Mouse (Mus musculus): ENCODE data around the gene Rhox2b. TPM values are rescaled to one million over a fixed set of nuclear protein-coding genes. Genes with fewer than 3 reads are reported as not detected.
"Not testable (repeated sequence)": the region's sequence is repeated elsewhere in the genome, so short reads cannot be mapped to it uniquely, and the experiment has no call there.

The Rhox2b gene
- polyA plus RNA-seq (2016; fragmentation: Nextera tagmentation; extraction: Ambion mirVana) = not detected in 2 replicates

- H3K4me1 ChIP-seq; H3K27me3 ChIP-seq (ENCODE audit: insufficient read depth, poor library complexity, severe bottlenecking); H3K27ac ChIP-seq; H3K9me3 ChIP-seq; DNase-seq (ENCODE audit: low spot score); H3K4me3 ChIP-seq; H3K36me3 ChIP-seq: not testable (repeated sequence)
- WGBS = no CpG with 5 or more reads among the region's 9 CpGs
These were observed at the start of gene Rhox2b for GRCm38 (mm10) chrX:37411767-37412166. Gene Rhox2b, plus strand, starts transcription at chrX:37412067.

GRCm38 (mm10) chrX:37379728-37380127 lies 32.1 kb upstream of the Rhox2b start, which contains the start of gene Rhox3a2:
Gene Rhox3a2, plus strand, starts transcription at chrX:37380028.
- not testable (repeated sequence) for H3K4me3 ChIP-seq; H3K36me3 ChIP-seq; H3K27ac ChIP-seq; DNase-seq (ENCODE audit: low spot score); H3K27me3 ChIP-seq (ENCODE audit: insufficient read depth, poor library complexity, severe bottlenecking); H3K9me3 ChIP-seq; H3K4me1 ChIP-seq
- WGBS = no CpG with 5 or more reads among the region's 1 CpGs

GRCm38 (mm10) chrX:37390548-37390947 lies 21.3 kb upstream of the Rhox2b start, which contains the start of gene Rhox4a2:
Gene Rhox4a2, plus strand, starts transcription at chrX:37390848.
- not testable (repeated sequence) for H3K27ac ChIP-seq; DNase-seq (ENCODE audit: low spot score); H3K4me1 ChIP-seq; H3K9me3 ChIP-seq; H3K27me3 ChIP-seq (ENCODE audit: insufficient read depth, poor library complexity, severe bottlenecking); H3K36me3 ChIP-seq; H3K4me3 ChIP-seq
- 95% methylated on average over 8 of the region's 16 CpGs for WGBS

GRCm38 (mm10) chrX:37432194-37432593 lies 20.3 kb downstream of the Rhox2b start, which contains the start of gene Rhox4b:
Gene Rhox4b, plus strand, starts transcription at chrX:37432494.
- not testable (repeated sequence) for H3K27ac ChIP-seq; H3K36me3 ChIP-seq; H3K4me3 ChIP-seq; H3K27me3 ChIP-seq (ENCODE audit: insufficient read depth, poor library complexity, severe bottlenecking); H3K9me3 ChIP-seq; DNase-seq (ENCODE audit: low spot score); H3K4me1 ChIP-seq
- 83% methylated on average over 15 of the region's 15 CpGs for WGBS

GRCm38 (mm10) chrX:37453380-37453779 lies 41.5 kb downstream of the Rhox2b start, which contains the start of gene Rhox2c:
Gene Rhox2c, plus strand, starts transcription at chrX:37453680.
- not testable (repeated sequence) for H3K9me3 ChIP-seq; H3K27ac ChIP-seq; H3K36me3 ChIP-seq; H3K27me3 ChIP-seq (ENCODE audit: insufficient read depth, poor library complexity, severe bottlenecking); DNase-seq (ENCODE audit: low spot score); H3K4me1 ChIP-seq; H3K4me3 ChIP-seq
- WGBS = 91% methylated on average over 8 of the region's 10 CpGs

GRCm38 (mm10) chrX:37458285-37458684 lies 46.4 kb downstream of the Rhox2b start, which contains the start of gene Rhox3c:
Gene Rhox3c, plus strand, starts transcription at chrX:37458585.
- WGBS = 84% methylated on average over 3 of the region's 4 CpGs
- not testable (repeated sequence) for H3K27ac ChIP-seq; DNase-seq (ENCODE audit: low spot score)

More at GRCm38 (mm10) chrX:37458285-37458684, 46.4 kb downstream of the Rhox2b start, which contains the start of gene Rhox3c:
- not testable (repeated sequence) for H3K9me3 ChIP-seq; H3K27me3 ChIP-seq (ENCODE audit: insufficient read depth, poor library complexity, severe bottlenecking); H3K4me3 ChIP-seq; H3K36me3 ChIP-seq; H3K4me1 ChIP-seq

Other genes starting within 250 kb of the Rhox2b start
- gene Akap14, start 243.2 kb upstream of the Rhox2b start, polyA plus RNA-seq (2016; fragmentation: Nextera tagmentation; extraction: Ambion mirVana) = not detected in 2 replicates
- gene Ndufa1, start 220.9 kb upstream of the Rhox2b start, polyA plus RNA-seq (2016; fragmentation: Nextera tagmentation; extraction: Ambion mirVana) = 466 and 555 TPM in 2 replicates
- 7.8 and 8.5 TPM in 2 replicates for gene Rnf113a1, start 220.8 kb upstream of the Rhox2b start, polyA plus RNA-seq (2016; fragmentation: Nextera tagmentation; extraction: Ambion mirVana)
- gene Gm9, start 201.0 kb upstream of the Rhox2b start, polyA plus RNA-seq (2016; fragmentation: Nextera tagmentation; extraction: Ambion mirVana) = not detected in 2 replicates
- gene Rhox1, start 189.8 kb upstream of the Rhox2b start, polyA plus RNA-seq (2016; fragmentation: Nextera tagmentation; extraction: Ambion mirVana) = not detected in 2 replicates
- gene Rhox2a, start 167.1 kb upstream of the Rhox2b start, polyA plus RNA-seq (2016; fragmentation: Nextera tagmentation; extraction: Ambion mirVana) = not detected in 2 replicates
- gene Rhox3a, start 162.1 kb upstream of the Rhox2b start, polyA plus RNA-seq (2016; fragmentation: Nextera tagmentation; extraction: Ambion mirVana) = not detected in 2 replicates
- not detected in 2 replicates for gene Rhox4a, start 146.7 kb upstream of the Rhox2b start, polyA plus RNA-seq (2016; fragmentation: Nextera tagmentation; extraction: Ambion mirVana)
- not detected in 2 replicates for gene Rhox3a2, start 32.0 kb upstream of the Rhox2b start, polyA plus RNA-seq (2016; fragmentation: Nextera tagmentation; extraction: Ambion mirVana)
- 0.75 TPM in 1 of 2 replicates, not detected in the other for gene Rhox4a2, start 21.2 kb upstream of the Rhox2b start, polyA plus RNA-seq (2016; fragmentation: Nextera tagmentation; extraction: Ambion mirVana)
- gene Rhox4b, start 20.4 kb downstream of the Rhox2b start, polyA plus RNA-seq (2016; fragmentation: Nextera tagmentation; extraction: Ambion mirVana) = 0.42 and 0.63 TPM in 2 replicates
- gene Rhox2c, start 41.6 kb downstream of the Rhox2b start, polyA plus RNA-seq (2016; fragmentation: Nextera tagmentation; extraction: Ambion mirVana) = not detected in 2 replicates
- not detected in 2 replicates for gene Rhox3c, start 46.5 kb downstream of the Rhox2b start, polyA plus RNA-seq (2016; fragmentation: Nextera tagmentation; extraction: Ambion mirVana)
- not detected in 2 replicates for gene Rhox4c, start 68.3 kb downstream of the Rhox2b start, polyA plus RNA-seq (2016; fragmentation: Nextera tagmentation; extraction: Ambion mirVana)
- gene Rhox2d, start 81.4 kb downstream of the Rhox2b start, polyA plus RNA-seq (2016; fragmentation: Nextera tagmentation; extraction: Ambion mirVana) = not detected in 2 replicates
- gene Rhox4d, start 102.3 kb downstream of the Rhox2b start, polyA plus RNA-seq (2016; fragmentation: Nextera tagmentation; extraction: Ambion mirVana) = 0.10 TPM in 1 of 2 replicates, not detected in the other
- gene Rhox2e, start 118.4 kb downstream of the Rhox2b start, polyA plus RNA-seq (2016; fragmentation: Nextera tagmentation; extraction: Ambion mirVana) = not detected in 2 replicates
- gene Rhox3e, start 130.0 kb downstream of the Rhox2b start, polyA plus RNA-seq (2016; fragmentation: Nextera tagmentation; extraction: Ambion mirVana) = not detected in 2 replicates
- 0.60 TPM in 1 of 2 replicates, not detected in the other for gene Rhox4e, start 145.3 kb downstream of the Rhox2b start, polyA plus RNA-seq (2016; fragmentation: Nextera tagmentation; extraction: Ambion mirVana)
- gene Rhox2f, start 159.3 kb downstream of the Rhox2b start, polyA plus RNA-seq (2016; fragmentation: Nextera tagmentation; extraction: Ambion mirVana) = not detected in 2 replicates
- not detected in 2 replicates for gene Rhox3f, start 168.9 kb downstream of the Rhox2b start, polyA plus RNA-seq (2016; fragmentation: Nextera tagmentation; extraction: Ambion mirVana)
- not detected in 2 replicates for gene Rhox4f, start 195.6 kb downstream of the Rhox2b start, polyA plus RNA-seq (2016; fragmentation: Nextera tagmentation; extraction: Ambion mirVana)
- gene Rhox3g, start 216.5 kb downstream of the Rhox2b start, polyA plus RNA-seq (2016; fragmentation: Nextera tagmentation; extraction: Ambion mirVana) = not detected in 2 replicates
- not detected in 2 replicates for gene Rhox2g, start 231.4 kb downstream of the Rhox2b start, polyA plus RNA-seq (2016; fragmentation: Nextera tagmentation; extraction: Ambion mirVana)
- not detected in 2 replicates for gene Rhox4g, start 239.3 kb downstream of the Rhox2b start, polyA plus RNA-seq (2016; fragmentation: Nextera tagmentation; extraction: Ambion mirVana)